ENCODE assay signal across 8 mouse cellular contexts in the genomic region with DNA sequence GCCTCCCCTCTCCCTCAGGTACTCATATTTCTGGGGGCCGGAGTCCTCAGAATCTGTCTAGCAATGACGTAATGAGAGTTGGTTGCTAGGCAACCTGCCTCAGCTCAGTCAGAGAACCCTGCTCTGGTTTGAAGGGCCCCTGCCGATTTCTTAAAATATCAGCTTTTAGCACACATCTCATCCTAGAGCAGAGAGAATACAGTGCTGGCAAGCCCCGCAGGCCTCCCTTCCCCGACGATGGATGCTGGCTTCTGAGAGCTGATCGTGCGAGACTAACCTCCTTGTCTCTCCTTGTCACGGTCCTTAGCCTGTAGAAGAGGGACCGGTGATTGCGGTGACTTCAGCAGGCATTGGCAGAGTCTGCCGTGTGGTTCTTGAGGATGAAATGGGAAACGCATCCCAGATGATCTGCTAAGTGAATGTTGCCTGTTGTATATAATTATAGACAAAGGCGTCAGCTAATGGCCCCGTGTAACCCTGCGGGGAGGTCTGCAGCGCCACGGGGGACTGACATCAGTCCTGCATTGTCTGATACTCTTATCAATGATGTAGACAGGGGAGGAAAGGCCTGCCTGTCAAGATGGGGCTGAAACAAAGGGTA.
DNase-seq lines count a peak whose midpoint lies in the region; ATAC-seq and TF ChIP-seq lines count a peak whose summit lies in the region.

No protein-coding gene starts in this region.

- DNase-seq in lung, embryonic 14.5 days, result peak; percentile 66
- no peak for DNase-seq in lung, adult 18-20 months
- peak; percentile 80 to 87 for DNase-seq in frontal cortex, postnatal 36 days (ENCODE audit: low spot score in 2 of 2)
- DNase-seq in left cerebral cortex, postnatal 25 days (ENCODE audit: low spot score in 2 of 2), result peak; percentile 83 to 95
- peak; percentile 81 to 83 for DNase-seq in right cerebral cortex, adult 2 months (ENCODE audit: low spot score in 2 of 2)
- DNase-seq in spleen, postnatal 10 days (ENCODE audit: low spot score in 2 of 2), result no peak

- no peaks in the 10 kb centered on the region for H3K36me3 ChIP-seq in lung, embryonic 14.5 days (ENCODE audit: insufficient read depth)
- no peaks in the 10 kb centered on the region for H3K36me3 ChIP-seq in kidney, embryonic 14.5 days (ENCODE audit: control insufficient read depth, insufficient read depth, low read length)
- H3K36me3 ChIP-seq in kidney, embryonic 16.5 days (ENCODE audit: insufficient read depth, low read length), result no peaks in the 10 kb centered on the region

- no peak for ATAC-seq in lung, embryonic 14.5 days (ENCODE audit: insufficient read depth)
- no peak for ATAC-seq in kidney, embryonic 14.5 days (ENCODE audit: low FRiP score, low TSS enrichment)
- ATAC-seq in kidney, embryonic 16.5 days (ENCODE audit: low FRiP score, low TSS enrichment), result no peak

- H3K27ac ChIP-seq in lung, embryonic 14.5 days (ENCODE audit: low read depth), result no peak overlapping the region
- H3K27ac ChIP-seq in kidney, embryonic 14.5 days (ENCODE audit: low read depth, low read length), result no peak overlapping the region; the same call in 1 of the 2 replicates
- H3K27ac ChIP-seq in kidney, embryonic 16.5 days (ENCODE audit: low read length), result no peak overlapping the region

- WGBS in lung, embryonic 14.5 days, result 17% methylated on average over 18 of the region's 18 CpGs
- 41% methylated on average over 18 of the region's 18 CpGs for WGBS in kidney, embryonic 14.5 days
- WGBS in kidney, embryonic 16.5 days, result 37% methylated on average over 18 of the region's 18 CpGs

- H3K4me1 ChIP-seq in lung, embryonic 14.5 days (ENCODE audit: insufficient read depth), result peaks cover 17% of the 10 kb centered on the region; the same call in 1 of the 2 replicates
- H3K4me1 ChIP-seq in kidney, embryonic 14.5 days (ENCODE audit: control insufficient read depth, insufficient read depth, low read length), result peaks cover 43% of the 10 kb centered on the region
- peaks cover 55% of the 10 kb centered on the region for H3K4me1 ChIP-seq in kidney, embryonic 16.5 days (ENCODE audit: insufficient read depth, low read length)

- intact Hi-C loops in left cerebral cortex, postnatal 25 days (cut with DNase I), result no loop called here

- H3K27me3 ChIP-seq in lung, embryonic 14.5 days (ENCODE audit: insufficient read depth, low read length), result no peaks in the 10 kb centered on the region
- H3K27me3 ChIP-seq in kidney, embryonic 14.5 days (ENCODE audit: control insufficient read depth, insufficient read depth, low read length), result 0 out of 2 replicates have a peak, but pooled peaks cover 4% of the 10 kb centered on the region
- peaks cover 46% of the 10 kb centered on the region for H3K27me3 ChIP-seq in kidney, embryonic 16.5 days (ENCODE audit: insufficient read depth, low read length)

- H3K4me3 ChIP-seq in lung, embryonic 14.5 days (ENCODE audit: low read depth, low read length), result no peak overlapping the region
- H3K4me3 ChIP-seq in kidney, embryonic 14.5 days (ENCODE audit: low read length), result no peak overlapping the region
- no peak overlapping the region for H3K4me3 ChIP-seq in kidney, embryonic 16.5 days (ENCODE audit: low read length)

- H3K4me2 ChIP-seq in lung, embryonic 14.5 days, result peak overlapping the region; percentile 11; the same call in 1 of the 2 replicates
- no peak overlapping the region for H3K4me2 ChIP-seq in kidney, embryonic 14.5 days (replicated peaks; ENCODE audit: low read depth, low read length)
- H3K4me2 ChIP-seq in kidney, embryonic 16.5 days (replicated peaks; ENCODE audit: low read depth, low read length), result no peak overlapping the region

- H3K9ac ChIP-seq in lung, embryonic 14.5 days, result no peak overlapping the region
- H3K9ac ChIP-seq in kidney, embryonic 14.5 days (ENCODE audit: low read depth, low read length), result no peak overlapping the region
- H3K9ac ChIP-seq in kidney, embryonic 16.5 days (replicated peaks; ENCODE audit: low read length), result no peak overlapping the region

- TF ChIP-seq CTCF in lung, embryonic 14.5 days (IDR thresholded peaks at IDR 0.05; ENCODE audit: low read depth), result no peak

- no peaks in the 10 kb centered on the region for H3K9me3 ChIP-seq in lung, embryonic 14.5 days (ENCODE audit: low read depth, low read length)
- H3K9me3 ChIP-seq in kidney, embryonic 14.5 days (ENCODE audit: control insufficient read depth, low read length), result no peaks in the 10 kb centered on the region
- no peaks in the 10 kb centered on the region for H3K9me3 ChIP-seq in kidney, embryonic 16.5 days (ENCODE audit: low read length)

Comparison
In these comparisons a context has a peak if more than half of its experiments do, and no peak if none do; other contexts are left out.
1. DNase-seq: peak in lung, embryonic 14.5 days (single experiment), frontal cortex, postnatal 36 days (2 of 2), left cerebral cortex, postnatal 25 days (2 of 2) and right cerebral cortex, adult 2 months (2 of 2); none in lung, adult 18-20 months (0 of 2) and spleen, postnatal 10 days (0 of 2).